Mouse (Mus musculus) limb, embryonic 12.5 days (tissue): ENCODE measurements around the gene Fzd2. TPM values are rescaled to one million over a fixed set of nuclear protein-coding genes. Genes with fewer than 3 reads are reported as not detected.

ENCODE experiments used
- ATAC-seq: fragments of 200-750 bp; cut with Nextera tagmentation; 2 replicates; pipeline ENCODE4 v1.8.0; 2017; ENCODE audit warnings: low read depth, moderate TSS enrichment; ENCODE audit not compliant: insufficient number of reproducible peaks, insufficient read depth, low FRiP score, low TSS enrichment
- H3K27ac ChIP-seq: fragments of 300-500 bp; sonication (generic); 2 replicates; pipeline ENCODE4 v1.5.1; 2016; ENCODE audit warnings: mild to moderate bottlenecking, moderate library complexity
- H3K27me3 ChIP-seq: fragments of 300-500 bp; sonication (generic); 2 replicates; pipeline ENCODE4 v1.6.1; 2016; ENCODE audit warnings: mild to moderate bottlenecking, moderate library complexity
- H3K36me3 ChIP-seq: fragments of 300-500 bp; sonication (generic); 2 replicates; pipeline ENCODE4 v1.6.1; 2016; ENCODE audit warnings: mild to moderate bottlenecking, moderate library complexity
- H3K4me1 ChIP-seq: fragments of 300-500 bp; sonication (generic); replicated peaks from 2 replicates; pipeline ENCODE4 v1.6.1; 2016
- H3K4me2 ChIP-seq: fragments of 300-500 bp; sonication (generic); 2 replicates; pipeline ENCODE4 v1.6.1; 2016; ENCODE audit warnings: mild to moderate bottlenecking, moderate library complexity
- H3K4me3 ChIP-seq: fragments of 300-500 bp; sonication (generic); replicated peaks from 2 replicates; pipeline ENCODE4 v1.5.1; 2016; ENCODE audit warnings: mild to moderate bottlenecking
- H3K9ac ChIP-seq: fragments of 300-500 bp; sonication (generic); replicated peaks from 2 replicates; pipeline ENCODE4 v1.6.1; 2016; ENCODE audit warnings: mild to moderate bottlenecking, moderate library complexity
- H3K9me3 ChIP-seq: fragments of 300-500 bp; sonication (generic); 2 replicates; pipeline ENCODE4 v1.6.1; 2016; ENCODE audit warnings: mild to moderate bottlenecking, moderate library complexity
- WGBS: fragments of 180-500 bp; shearing (Covaris S2); methylation state at CpG from one replicate; pipeline ENCODE4 v1.1.7; 2016; 5-methylcytosine and 5-hydroxymethylcytosine counted together
- polyA plus RNA-seq: library from polyadenylated mRNA; unstranded; fragments of >200 nt; fragmentation: Nextera tagmentation; extraction: Ambion mirVana; gene quantifications from 2 replicates; pipeline ENCODE4 v1.2.1, GENCODE M21; 2016

The Fzd2 gene
- polyA plus RNA-seq, 1 experiment from 2014 or later = 82.7 TPM

GRCm38 (mm10) chr11:102582016-102582610, 22.1 kb upstream of the Fzd2 start:
- H3K27ac ChIP-seq = peak overlapping the region; percentile 82
- WGBS = 25% methylated on average over 13 of the region's 13 CpGs
- no peaks in the 10 kb centered on the region for H3K36me3 ChIP-seq
- H3K9me3 ChIP-seq = peaks cover 11% of the 10 kb centered on the region; the same call in 1 of the 2 replicates
- no peak for ATAC-seq
- H3K27me3 ChIP-seq = peaks cover 5% of the 10 kb centered on the region
- H3K4me2 ChIP-seq = peak overlapping the region; percentile 17; the same call in 1 of the 2 replicates
- H3K9ac ChIP-seq = no peak overlapping the region
- peaks cover 47% of the 10 kb centered on the region for H3K4me1 ChIP-seq
- H3K4me3 ChIP-seq = no peak overlapping the region

GRCm38 (mm10) chr11:102582736-102583135, 21.5 kb upstream of the Fzd2 start:
- peaks cover 11% of the 10 kb centered on the region; the same call in 1 of the 2 replicates for H3K9me3 ChIP-seq
- peak overlapping the region; percentile 17; the same call in 1 of the 2 replicates for H3K4me2 ChIP-seq
- H3K4me1 ChIP-seq = peaks cover 41% of the 10 kb centered on the region
- peak overlapping the region; percentile 82 for H3K27ac ChIP-seq
- H3K9ac ChIP-seq = no peak overlapping the region
- no peaks in the 10 kb centered on the region for H3K36me3 ChIP-seq
- H3K27me3 ChIP-seq = peaks cover 5% of the 10 kb centered on the region; the same call in 1 of the 2 replicates
- no peak for ATAC-seq
- WGBS = 20% methylated on average over 5 of the region's 5 CpGs
- no peak overlapping the region for H3K4me3 ChIP-seq

GRCm38 (mm10) chr11:102586445-102587130, 17.6 kb upstream of the Fzd2 start:
- ATAC-seq = no peak
- no peaks in the 10 kb centered on the region for H3K36me3 ChIP-seq
- H3K4me1 ChIP-seq = peaks cover 16% of the 10 kb centered on the region
- H3K27me3 ChIP-seq = peaks cover 5% of the 10 kb centered on the region; the same call in 1 of the 2 replicates
- H3K4me3 ChIP-seq = no peak overlapping the region
- WGBS = 85% methylated on average over 4 of the region's 4 CpGs
- H3K27ac ChIP-seq = no peak overlapping the region
- no peak overlapping the region for H3K9ac ChIP-seq
- H3K4me2 ChIP-seq = no peak overlapping the region
- H3K9me3 ChIP-seq = peaks cover 11% of the 10 kb centered on the region; the same call in 1 of the 2 replicates

GRCm38 (mm10) chr11:102587554-102587953, 16.6 kb upstream of the Fzd2 start:
- Histone ChIP-seq H3K4me1 (peaks cover 6% of the 10 kb centered on the region), H3K4me2 (no peak overlapping the region), H3K9ac (no peak overlapping the region), H3K27me3 (peaks cover 3% of the 10 kb centered on the region; the same call in 1 of the 2 replicates), H3K4me3 (no peak overlapping the region), H3K9me3 (peaks cover 11% of the 10 kb centered on the region; the same call in 1 of the 2 replicates), H3K36me3 (no peaks in the 10 kb centered on the region), H3K27ac (no peak overlapping the region)
- ATAC-seq = no peak
- 86% methylated on average over 3 of the region's 3 CpGs for WGBS

- Histone ChIP-seq H3K4me3 (no peak overlapping the region), H3K27ac (peak overlapping the region; percentile 97), H3K9me3 (no peaks in the 10 kb centered on the region), H3K36me3 (no peaks in the 10 kb centered on the region), H3K4me1 (peaks cover 25% of the 10 kb centered on the region), H3K9ac (peak overlapping the region; percentile 34; the same call in 1 of the 2 replicates), H3K4me2 (peak overlapping the region; percentile 44), H3K27me3 (no peaks in the 10 kb centered on the region)
- 0% methylated on average over 3 of the region's 4 CpGs for WGBS
- peak; percentile 88 for ATAC-seq
Observed at GRCm38 (mm10) chr11:102595341-102595820, 8.8 kb upstream of the Fzd2 start.

GRCm38 (mm10) chr11:102599912-102600311, 4.3 kb upstream of the Fzd2 start:
- H3K4me1 ChIP-seq = peaks cover 34% of the 10 kb centered on the region
- no peak for ATAC-seq
- no peak overlapping the region for H3K27ac ChIP-seq
- WGBS = 90% methylated on average over 3 of the region's 3 CpGs
- 0 out of 2 replicates have a peak, but pooled peaks cover 3% of the 10 kb centered on the region for H3K27me3 ChIP-seq
- H3K9me3 ChIP-seq = no peaks in the 10 kb centered on the region
- H3K9ac ChIP-seq = no peak overlapping the region
- no peaks in the 10 kb centered on the region for H3K36me3 ChIP-seq
- no peak overlapping the region for H3K4me2 ChIP-seq
- no peak overlapping the region for H3K4me3 ChIP-seq

- Histone ChIP-seq H3K9ac (peak overlapping the region; percentile 63), H3K27ac (peak overlapping the region; percentile 100), H3K4me1 (peaks cover 16% of the 10 kb centered on the region; the same call in 1 of the 2 replicates), H3K27me3 (0 out of 2 replicates have a peak, but pooled peaks cover 3% of the 10 kb centered on the region), H3K4me3 (peak overlapping the region; percentile 97), H3K4me2 (peak overlapping the region; percentile 74), H3K9me3 (no peaks in the 10 kb centered on the region), H3K36me3 (peaks cover 4% of the 10 kb centered on the region; the same call in 1 of the 2 replicates)
- no peak for ATAC-seq
- WGBS = under 1% methylated on average over 13 of the region's 13 CpGs
Observed at GRCm38 (mm10) chr11:102602816-102603495, 1.2 kb upstream of the Fzd2 start.

GRCm38 (mm10) chr11:102603496-102603850, 723 bp upstream of the Fzd2 start:
- Histone ChIP-seq H3K9ac (peak overlapping the region; percentile 63), H3K4me3 (peak overlapping the region; percentile 97), H3K36me3 (peaks cover 6% of the 10 kb centered on the region; the same call in 1 of the 2 replicates), H3K4me1 (peaks cover 19% of the 10 kb centered on the region), H3K9me3 (no peaks in the 10 kb centered on the region), H3K27me3 (0 out of 2 replicates have a peak, but pooled peaks cover 3% of the 10 kb centered on the region), H3K4me2 (peak overlapping the region; percentile 74), H3K27ac (peak overlapping the region; percentile 100)
- peak; percentile 13; the same call in 1 of the 2 replicates for ATAC-seq
- WGBS = under 1% methylated on average over 10 of the region's 10 CpGs

GRCm38 (mm10) chr11:102604777-102605552, 769 bp downstream of the Fzd2 start:
- peak overlapping the region; percentile 97 for H3K4me3 ChIP-seq
- 0 out of 2 replicates have a peak, but pooled peaks cover 3% of the 10 kb centered on the region for H3K27me3 ChIP-seq
- ATAC-seq = 0 out of 2 replicates have a peak, but pooled peaks have one; percentile 18
- peaks cover 15% of the 10 kb centered on the region; the same call in 1 of the 2 replicates for H3K36me3 ChIP-seq
- H3K9me3 ChIP-seq = no peaks in the 10 kb centered on the region
- peak overlapping the region; percentile 100 for H3K27ac ChIP-seq
- WGBS = under 1% methylated on average over 74 of the region's 74 CpGs
- peak overlapping the region; percentile 100 for H3K9ac ChIP-seq
- peaks cover 34% of the 10 kb centered on the region for H3K4me1 ChIP-seq
- peak overlapping the region; percentile 74 for H3K4me2 ChIP-seq
